Mouse (Mus musculus) 3134 (cell line): Measurements from ENCODE around the gene Cracr2b.

Experiments used
- DNase-seq: peaks from one replicate; pipeline ENCODE4 v3.0.0-alpha.2; 2011; ENCODE audit warnings: low spot score; ENCODE audit not compliant: insufficient read length; ENCODE audit errors: extremely low read depth

Cracr2b gene

DNA sequence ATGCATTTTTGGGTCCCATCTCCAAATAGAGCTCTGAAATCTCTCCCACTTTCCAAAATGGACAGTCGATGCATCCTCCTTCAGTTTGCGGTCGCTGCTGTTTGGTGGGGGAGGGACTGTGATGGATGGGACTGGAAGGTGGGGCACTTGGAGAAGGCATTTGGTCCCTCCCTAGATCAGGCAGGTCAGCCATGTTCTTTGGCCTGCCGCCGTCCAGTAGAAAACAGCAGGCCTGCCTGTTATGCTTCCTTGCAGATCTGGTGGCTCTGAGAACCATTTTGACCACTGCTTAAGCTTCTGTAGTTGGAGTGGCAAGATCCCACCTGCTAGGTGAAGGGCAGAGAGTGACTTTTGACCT is 7.2 kb downstream of the Cracr2b start:
- DNase-seq: peak; percentile 52

- peak; percentile 84 for DNase-seq
Observed at GRCm38 (mm10) chr7:141468522-141469211, 7.8 kb downstream of the Cracr2b start.

DNA sequence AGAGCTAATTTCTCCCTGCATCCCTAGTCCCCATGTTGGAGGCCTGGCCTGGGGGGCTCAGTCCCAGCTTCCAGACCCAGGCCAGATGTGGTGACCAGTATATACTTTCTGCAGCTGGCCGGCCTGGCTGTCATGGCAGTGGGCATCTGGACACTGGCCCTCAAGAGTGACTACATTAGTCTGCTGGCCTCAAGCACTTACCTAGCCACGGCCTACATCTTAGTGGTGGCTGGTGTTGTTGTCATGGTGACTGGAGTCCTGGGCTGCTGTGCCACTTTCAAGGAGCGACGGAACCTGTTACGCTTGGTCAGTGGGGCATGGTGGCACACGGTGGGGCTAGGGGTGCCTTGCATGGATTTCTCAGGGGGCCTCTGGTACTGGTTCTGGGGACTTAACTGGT is 8.5 kb downstream of the Cracr2b start:
- DNase-seq: peak; percentile 55

DNA sequence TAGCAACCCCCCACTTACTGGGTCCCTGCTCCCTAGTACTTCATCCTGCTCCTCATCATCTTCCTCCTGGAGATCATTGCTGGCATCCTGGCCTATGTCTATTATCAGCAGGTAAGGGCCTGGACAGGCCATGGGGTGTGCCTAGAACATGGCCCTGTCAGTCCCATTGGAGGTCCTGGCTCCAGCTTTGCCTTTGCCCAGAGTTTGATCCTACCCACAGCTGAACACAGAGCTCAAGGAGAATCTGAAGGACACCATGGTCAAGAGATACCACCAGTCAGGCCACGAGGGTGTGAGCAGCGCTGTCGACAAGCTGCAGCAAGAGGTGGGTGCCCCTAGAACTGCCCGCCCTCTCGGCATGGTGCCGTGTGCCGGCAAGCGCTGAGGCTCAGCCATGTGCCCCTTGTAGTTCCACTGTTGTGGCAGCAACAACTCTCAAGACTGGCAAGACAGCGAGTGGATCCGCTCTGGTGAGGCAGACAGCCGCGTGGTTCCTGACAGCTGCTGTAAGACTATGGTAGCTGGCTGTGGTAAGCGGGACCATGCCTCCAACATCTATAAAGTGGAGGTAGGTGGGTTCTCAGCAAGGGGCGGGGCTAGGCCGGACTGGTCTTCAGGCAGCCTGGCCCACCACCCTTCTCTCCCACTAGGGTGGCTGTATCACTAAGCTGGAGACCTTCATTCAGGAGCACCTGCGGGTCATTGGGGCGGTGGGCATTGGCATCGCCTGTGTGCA is 9.2 kb downstream of the Cracr2b start:
- no peak for DNase-seq

GRCm38 (mm10) chr7:141470637-141470944 is 9.7 kb downstream of the Cracr2b start:
- peak; percentile 51 for DNase-seq

DNA sequence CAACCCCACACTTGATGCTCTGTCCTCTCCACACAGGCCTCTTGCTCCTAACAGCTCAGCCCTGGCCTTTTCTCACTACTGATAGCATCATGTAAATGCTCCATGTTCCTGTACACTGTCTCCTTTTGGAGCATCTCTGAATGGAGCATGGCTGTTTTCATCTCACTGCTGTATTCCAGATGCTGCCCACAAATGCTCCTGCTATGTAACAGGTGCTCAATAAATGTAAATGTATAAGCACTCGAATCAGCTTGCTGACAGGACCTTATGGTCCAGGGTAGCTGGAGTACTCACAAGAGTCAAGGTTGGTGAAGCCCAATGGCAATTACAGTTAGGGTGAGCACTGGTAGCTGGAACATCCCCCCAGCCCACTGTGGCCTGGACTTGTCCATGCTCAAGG is 10.3 kb downstream of the Cracr2b start:
- no peak for DNase-seq

DNA sequence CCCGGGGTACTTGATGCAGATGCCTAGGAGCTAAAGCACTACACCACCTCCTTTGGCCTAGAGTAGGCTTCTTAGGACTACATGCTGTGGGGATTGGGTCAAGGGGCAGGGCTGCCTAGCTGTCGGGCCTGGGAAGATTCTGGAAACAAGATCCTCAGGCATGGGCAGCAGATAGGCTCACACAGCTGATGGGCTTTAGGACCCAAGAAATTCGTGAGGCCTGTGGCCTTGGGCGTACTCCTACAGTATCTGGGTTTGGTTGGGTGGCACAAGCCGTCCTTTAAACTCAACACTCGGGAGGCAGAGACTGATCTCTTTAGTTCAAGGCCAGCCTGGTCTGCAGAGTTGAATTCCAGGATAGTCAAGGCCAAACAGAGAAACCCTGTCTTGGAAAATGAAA is 11.3 kb downstream of the Cracr2b start:
- DNase-seq: no peak

DNA sequence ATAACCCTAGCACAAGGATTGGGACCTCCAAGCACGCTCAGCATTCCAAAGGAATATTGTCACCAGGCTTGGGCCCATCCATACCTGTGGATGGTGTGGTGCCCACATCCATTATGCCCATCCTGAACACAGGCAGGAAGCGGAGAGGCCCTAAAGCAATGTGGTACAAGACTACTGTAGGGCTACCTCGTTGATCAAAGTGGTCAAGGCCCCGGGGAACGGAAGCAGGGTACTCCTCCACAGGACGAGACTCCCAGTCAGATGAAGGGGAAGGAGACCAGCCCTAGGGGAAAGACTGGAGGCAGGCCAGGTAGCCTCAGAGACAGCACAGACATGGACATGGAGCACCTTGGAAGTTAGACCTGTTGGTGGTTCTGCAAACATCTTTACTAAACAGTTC is 11.9 kb downstream of the Cracr2b start:
- DNase-seq: no peak

DNA sequence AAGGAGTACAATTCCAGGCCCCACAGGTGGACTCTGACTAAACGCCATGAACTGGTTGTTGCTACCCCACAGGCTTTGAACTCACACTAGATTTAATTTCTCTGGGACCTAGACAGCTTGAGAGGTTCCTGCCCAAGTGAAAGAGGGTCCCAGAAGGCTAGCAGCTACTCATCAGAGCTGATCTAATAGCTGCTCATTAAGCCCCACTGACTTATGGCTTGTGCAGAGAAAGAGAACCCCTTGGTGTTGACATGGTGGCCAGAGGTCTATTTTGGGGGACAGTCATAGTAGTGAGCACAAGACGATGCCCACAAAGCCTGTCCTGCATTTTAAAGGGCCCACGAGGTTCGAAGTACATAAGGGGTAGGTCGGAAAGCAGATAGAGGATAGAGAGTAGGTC is 13.3 kb downstream of the Cracr2b start:
- no peak for DNase-seq

DNA sequence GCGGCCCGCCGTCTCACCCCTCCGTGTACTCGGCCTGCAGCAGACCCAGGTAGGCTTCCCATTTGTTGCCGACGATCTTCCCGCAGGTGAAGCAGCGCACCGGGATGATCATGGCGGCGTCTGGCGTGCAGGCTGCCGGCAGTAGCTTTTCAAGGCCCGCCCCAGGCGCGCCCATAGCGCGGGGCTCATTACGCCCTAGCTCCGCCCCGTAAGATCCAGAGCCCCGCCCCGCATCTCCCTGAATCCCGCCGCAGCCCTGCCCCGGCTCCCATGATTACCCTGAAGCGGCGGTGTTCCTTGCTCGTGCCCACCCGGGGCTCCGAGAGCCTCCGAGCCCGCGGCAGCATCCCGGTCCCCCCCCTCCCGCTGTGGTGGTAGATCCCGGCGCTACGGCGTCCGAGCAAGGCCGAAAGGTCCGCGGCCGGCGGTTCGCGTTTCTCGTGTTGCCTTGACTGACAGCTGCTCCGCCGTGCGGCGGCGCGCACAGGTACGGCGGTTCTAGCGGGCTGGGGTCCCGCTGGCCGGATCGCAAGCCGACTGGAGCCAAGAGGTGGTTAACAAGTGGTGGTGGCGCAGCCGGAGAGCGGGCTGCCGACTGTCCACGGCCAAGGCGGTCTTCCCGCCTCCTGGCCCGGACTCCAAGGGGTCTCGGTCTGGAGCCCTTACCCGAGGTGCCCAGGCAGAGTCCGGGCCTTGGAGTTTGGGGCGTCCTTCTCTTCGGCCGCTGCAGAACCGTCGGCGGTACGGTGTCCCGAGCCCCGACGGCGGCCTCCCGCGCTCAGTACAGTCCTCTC is 14.3 kb downstream of the Cracr2b start, which contains the start of the genes Polr2l and Tspan4:
Polr2l (minus strand) TSS at position 122 of the 794 bp plus-strand sequence.
Tspan4 (plus strand) TSS at position 230 of the 794 bp plus-strand sequence.
- peak; percentile 86 for DNase-seq

GRCm38 (mm10) chr7:141475805-141476158 is 14.9 kb downstream of the Cracr2b start:
- no peak for DNase-seq

- peak; percentile 95 for DNase-seq
Observed at GRCm38 (mm10) chr7:141476226-141476980, 15.5 kb downstream of the Cracr2b start.

GRCm38 (mm10) chr7:141476981-141477370 is 16.1 kb downstream of the Cracr2b start:
- no peak for DNase-seq

- DNase-seq: peak; percentile 73
Observed at GRCm38 (mm10) chr7:141477578-141478269, 16.8 kb downstream of the Cracr2b start.

- DNase-seq: no peak
Observed at GRCm38 (mm10) chr7:141478270-141478748, 17.4 kb downstream of the Cracr2b start.

DNA sequence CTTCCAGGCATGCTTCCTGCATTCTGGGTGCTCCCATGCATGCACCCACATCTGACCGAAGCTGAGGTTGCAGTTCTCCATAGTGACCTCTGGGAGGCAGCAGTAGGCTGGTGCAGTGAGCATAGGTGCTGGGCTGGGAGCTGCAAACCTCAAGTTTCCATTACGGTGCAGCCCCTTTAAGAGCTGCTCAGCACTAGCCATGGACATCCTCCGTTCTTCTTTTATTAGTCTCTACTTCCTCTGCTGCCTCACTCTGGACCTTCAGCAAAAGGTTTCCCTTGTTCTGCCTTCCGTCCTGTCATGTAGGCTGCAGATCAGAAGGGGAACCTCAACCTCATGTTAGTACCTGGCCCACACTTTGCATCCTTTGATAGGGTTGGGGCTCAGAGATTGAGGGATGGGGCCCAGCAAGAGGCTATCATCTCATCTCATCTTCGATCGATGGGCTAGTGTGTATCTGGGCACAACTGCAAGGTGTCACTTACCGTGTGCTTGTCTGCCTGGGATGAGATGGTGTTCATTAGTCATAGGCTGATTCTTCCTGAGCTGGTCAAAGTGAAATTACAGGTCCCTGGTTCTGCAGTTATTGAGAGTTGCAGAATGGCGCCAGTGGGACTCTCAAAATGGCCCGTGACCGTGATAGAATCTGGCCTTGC is 20.1 kb downstream of the Cracr2b start:
- DNase-seq: no peak

- no peak for DNase-seq
Observed at GRCm38 (mm10) chr7:141481498-141482401, 20.9 kb downstream of the Cracr2b start.

- DNase-seq: no peak
Observed at GRCm38 (mm10) chr7:141482531-141483024, 21.7 kb downstream of the Cracr2b start.
